8 mouse cellular contexts compared by ENCODE assay signal in genomic region chr13:64443263-64443894, GRCm38 (mm10).
DNase-seq lines count a peak whose midpoint lies in the region.

No protein-coding gene starts in this region.

- DNase-seq in thymus, postnatal 4 days, result peak; percentile 55
- DNase-seq in thymus, postnatal 10 days (ENCODE audit: low spot score in 2 of 2), result no peak
- DNase-seq in cerebellum, adult 8-10 months, result peak; percentile 49
- peak; percentile 64 to 82 for DNase-seq in frontal cortex, postnatal 36 days (ENCODE audit: low spot score in 2 of 2)
- DNase-seq in kidney, postnatal 36 days, result peak; percentile 62 to 85
- DNase-seq in lung, postnatal 14 days, result peak; percentile 65
- DNase-seq in right cerebral cortex, postnatal 36 days (ENCODE audit: low spot score in 2 of 2), result peak; percentile 44 to 52
- DNase-seq in heart, adult 11 months, result no peak

Comparison
In these comparisons a context has a peak if more than half of its experiments do, and no peak if none do; other contexts are left out.
1. DNase-seq: peak in thymus, postnatal 4 days (single experiment), cerebellum, adult 8-10 months (single experiment), frontal cortex, postnatal 36 days (2 of 2), kidney, postnatal 36 days (2 of 2), lung, postnatal 14 days (single experiment) and right cerebral cortex, postnatal 36 days (2 of 2); none in thymus, postnatal 10 days (0 of 2) and heart, adult 11 months (single experiment).